Mouse (Mus musculus): ENCODE measurements around the gene Pld3. TPM values are rescaled to one million over a fixed set of nuclear protein-coding genes. Genes with fewer than 3 reads are reported as not detected.
A peak's percentile ranks its signal among the peaks of the same experiment; 100 is the strongest.
"Not testable (repeated sequence)": the region's sequence is repeated elsewhere in the genome, so short reads cannot be mapped to it uniquely, and the experiment has no call there.

The Pld3 gene
- polyA plus RNA-seq, 1 experiment from 2014 or later, result 77.5 TPM

DNA sequence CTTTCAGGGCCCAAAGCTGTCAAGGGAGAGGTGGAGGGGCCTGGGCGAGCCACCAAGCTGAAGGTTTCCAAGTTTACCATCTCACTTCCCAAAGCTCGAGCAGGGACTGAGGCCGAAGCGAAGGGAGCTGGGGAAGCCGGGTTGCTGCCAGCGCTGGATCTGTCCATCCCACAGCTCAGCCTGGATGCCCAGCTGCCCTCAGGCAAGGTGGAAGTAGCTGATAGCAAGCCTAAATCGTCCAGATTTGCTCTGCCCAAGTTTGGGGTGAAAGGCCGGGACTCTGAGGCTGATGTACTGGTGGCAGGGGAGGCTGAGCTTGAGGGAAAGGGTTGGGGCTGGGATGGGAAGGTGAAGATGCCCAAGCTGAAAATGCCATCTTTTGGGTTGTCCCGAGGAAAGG lies 34.7 kb downstream of the Pld3 start:
- no peak overlapping the region for H3K4me3 ChIP-seq (replicated peaks)
- H3K4me2 ChIP-seq, result no peak overlapping the region
- H3K27ac ChIP-seq, result no peak overlapping the region
- H3K9ac ChIP-seq, result no peak overlapping the region
- no peaks in the 10 kb centered on the region for H3K9me3 ChIP-seq
- H3K36me3 ChIP-seq, result no peaks in the 10 kb centered on the region
- no peak for ATAC-seq (ENCODE audit: insufficient read depth, low FRiP score, low read depth)
- no peaks in the 10 kb centered on the region for H3K27me3 ChIP-seq (replicated peaks)
- H3K4me1 ChIP-seq, result no peaks in the 10 kb centered on the region
- 84% methylated on average over 9 of the region's 9 CpGs for WGBS

DNA sequence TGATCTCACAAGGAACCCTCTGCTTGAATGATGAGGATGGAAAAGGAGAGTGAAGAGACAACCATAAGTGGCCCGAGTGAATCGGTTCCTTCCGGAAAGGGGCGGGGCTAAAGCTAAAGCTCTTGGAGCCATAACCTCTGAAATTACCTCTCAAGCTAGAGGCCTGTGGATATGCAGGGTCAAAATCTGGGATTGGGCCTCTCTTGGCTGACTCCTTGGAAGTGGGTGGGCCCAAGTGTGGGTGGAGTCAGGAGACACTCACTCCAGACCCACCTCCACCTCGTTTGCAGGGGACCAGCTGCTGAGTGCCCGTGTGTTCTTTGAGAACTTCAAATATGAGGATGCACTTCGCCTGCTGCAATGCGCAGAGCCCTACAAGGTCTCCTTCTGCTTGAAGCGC lies 38.1 kb downstream of the Pld3 start:
- H3K4me1 ChIP-seq, result no peaks in the 10 kb centered on the region
- no peaks in the 10 kb centered on the region for H3K9me3 ChIP-seq
- no peak overlapping the region for H3K9ac ChIP-seq
- H3K27ac ChIP-seq, result no peak overlapping the region
- no peak overlapping the region for H3K4me2 ChIP-seq
- 68% methylated on average over 9 of the region's 9 CpGs for WGBS
- no peaks in the 10 kb centered on the region for H3K36me3 ChIP-seq
- H3K4me3 ChIP-seq (replicated peaks), result no peak overlapping the region
- H3K27me3 ChIP-seq (replicated peaks), result no peaks in the 10 kb centered on the region
- ATAC-seq (ENCODE audit: insufficient read depth, low FRiP score, low read depth), result no peak

DNA sequence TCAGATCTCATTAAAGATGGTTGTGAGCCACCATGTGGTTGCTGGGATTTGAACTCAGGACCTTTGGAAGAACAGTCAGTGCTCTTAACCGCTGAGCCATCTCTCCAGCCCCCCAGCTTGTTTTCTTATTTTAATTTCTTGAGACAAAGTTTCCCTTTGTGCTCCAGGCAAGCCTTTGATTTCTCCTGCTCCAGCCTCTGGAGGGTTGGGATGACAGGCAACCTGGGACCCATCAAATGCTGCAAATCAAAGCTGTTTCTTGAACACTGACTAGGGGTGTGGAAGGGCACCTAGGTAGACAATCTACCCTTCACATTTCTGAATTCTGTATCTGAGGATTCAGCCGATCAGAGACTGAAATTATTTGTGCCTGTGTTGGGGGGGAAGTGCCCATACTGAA lies 42.2 kb downstream of the Pld3 start:
- H3K4me3 ChIP-seq (replicated peaks), result no peak overlapping the region
- H3K36me3 ChIP-seq, result no peaks in the 10 kb centered on the region
- H3K4me2 ChIP-seq, result no peak overlapping the region
- H3K4me1 ChIP-seq, result peaks cover 13% of the 10 kb centered on the region
- ATAC-seq (ENCODE audit: insufficient read depth, low FRiP score, low read depth), result no peak
- no peak overlapping the region for H3K27ac ChIP-seq
- no peak overlapping the region for H3K9ac ChIP-seq
- H3K9me3 ChIP-seq, result no peaks in the 10 kb centered on the region
- WGBS, result 89% methylated on average over 2 of the region's 2 CpGs
- no peaks in the 10 kb centered on the region for H3K27me3 ChIP-seq (replicated peaks)

DNA sequence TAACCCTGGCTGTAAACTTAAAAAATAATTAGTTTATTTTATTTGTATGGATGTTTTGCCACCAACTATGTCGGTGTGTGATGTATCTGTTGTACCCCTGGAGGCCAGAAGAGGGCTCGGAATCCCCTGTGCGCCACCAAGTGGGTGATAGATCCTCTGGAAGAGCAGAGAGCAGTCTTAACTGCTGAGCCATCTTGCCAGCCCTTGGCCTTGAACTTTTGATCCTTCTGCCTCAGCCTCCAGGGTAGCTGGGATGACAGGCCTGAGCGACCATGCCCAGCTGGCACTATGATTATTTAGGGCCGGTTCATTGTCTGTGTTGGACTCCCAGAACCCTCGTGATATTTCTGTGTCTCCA lies 44.4 kb downstream of the Pld3 start:
- H3K9ac ChIP-seq, result no peak overlapping the region
- H3K4me2 ChIP-seq, result peak overlapping the region; percentile 68
- WGBS, result 18% methylated on average over 6 of the region's 6 CpGs
- no peaks in the 10 kb centered on the region for H3K36me3 ChIP-seq
- peak; percentile 57 for ATAC-seq (ENCODE audit: insufficient read depth, low FRiP score, low read depth)
- H3K9me3 ChIP-seq, result no peaks in the 10 kb centered on the region
- no peaks in the 10 kb centered on the region for H3K27me3 ChIP-seq (replicated peaks)
- H3K4me1 ChIP-seq, result peaks cover 13% of the 10 kb centered on the region
- peak overlapping the region; percentile 100 for H3K27ac ChIP-seq
- peak overlapping the region; percentile 58 for H3K4me3 ChIP-seq (replicated peaks)

DNA sequence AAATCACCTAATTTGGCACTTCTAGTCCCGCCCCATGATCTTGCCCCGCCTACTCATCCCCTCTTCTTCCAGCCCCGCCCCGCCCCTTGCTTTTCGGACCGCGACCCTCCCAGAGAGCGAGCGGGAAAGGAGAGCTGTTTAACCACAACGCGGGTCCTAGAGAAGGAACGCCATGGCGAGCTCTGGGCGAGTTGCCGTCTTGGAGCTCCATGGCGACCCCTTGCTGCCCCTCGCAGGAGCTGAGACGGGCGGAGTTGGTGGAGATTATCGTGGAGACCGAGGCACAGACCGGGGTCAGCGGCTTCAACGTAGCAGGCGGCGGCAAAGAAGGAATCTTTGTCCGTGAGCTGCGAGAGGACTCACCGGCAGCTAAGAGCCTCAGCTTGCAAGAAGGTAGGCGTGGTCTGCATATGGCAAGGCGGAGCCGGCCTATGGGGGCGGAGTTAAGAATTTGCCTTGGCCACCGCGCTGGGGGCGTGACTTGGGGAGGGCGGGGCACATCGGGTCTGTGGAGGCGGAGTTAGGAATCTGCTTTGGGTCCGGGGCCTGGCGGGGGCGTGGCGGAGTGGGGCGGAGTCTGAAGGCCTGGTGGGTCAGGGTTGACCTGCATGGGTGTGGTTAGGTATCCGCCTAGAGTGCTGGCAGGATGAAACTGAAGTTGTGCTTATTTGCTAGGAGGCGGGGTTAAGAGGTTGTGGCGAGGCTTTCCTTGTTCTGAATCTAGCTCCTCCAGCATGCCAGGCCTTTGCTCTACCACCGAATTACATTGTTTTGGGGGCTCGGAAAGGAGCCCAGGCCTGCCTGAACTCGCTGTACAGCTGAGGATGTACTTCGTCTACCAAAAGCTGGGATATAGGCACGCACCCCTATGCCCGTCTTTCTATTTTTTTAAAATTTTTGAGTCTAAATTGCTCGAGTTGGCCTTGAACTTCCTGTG lies 45.0 kb downstream of the Pld3 start:
- H3K9me3 ChIP-seq, result no peaks in the 10 kb centered on the region
- H3K4me1 ChIP-seq, result peaks cover 13% of the 10 kb centered on the region
- H3K27me3 ChIP-seq (replicated peaks), result no peaks in the 10 kb centered on the region
- ATAC-seq (ENCODE audit: insufficient read depth, low FRiP score, low read depth), result peak; percentile 95
- peak overlapping the region; percentile 58 for H3K4me3 ChIP-seq (replicated peaks)
- peak overlapping the region; percentile 100 for H3K27ac ChIP-seq
- H3K9ac ChIP-seq, result peak overlapping the region; percentile 72
- H3K36me3 ChIP-seq, result no peaks in the 10 kb centered on the region
- under 1% methylated on average over 51 of the region's 54 CpGs for WGBS
- H3K4me2 ChIP-seq, result peak overlapping the region; percentile 68

DNA sequence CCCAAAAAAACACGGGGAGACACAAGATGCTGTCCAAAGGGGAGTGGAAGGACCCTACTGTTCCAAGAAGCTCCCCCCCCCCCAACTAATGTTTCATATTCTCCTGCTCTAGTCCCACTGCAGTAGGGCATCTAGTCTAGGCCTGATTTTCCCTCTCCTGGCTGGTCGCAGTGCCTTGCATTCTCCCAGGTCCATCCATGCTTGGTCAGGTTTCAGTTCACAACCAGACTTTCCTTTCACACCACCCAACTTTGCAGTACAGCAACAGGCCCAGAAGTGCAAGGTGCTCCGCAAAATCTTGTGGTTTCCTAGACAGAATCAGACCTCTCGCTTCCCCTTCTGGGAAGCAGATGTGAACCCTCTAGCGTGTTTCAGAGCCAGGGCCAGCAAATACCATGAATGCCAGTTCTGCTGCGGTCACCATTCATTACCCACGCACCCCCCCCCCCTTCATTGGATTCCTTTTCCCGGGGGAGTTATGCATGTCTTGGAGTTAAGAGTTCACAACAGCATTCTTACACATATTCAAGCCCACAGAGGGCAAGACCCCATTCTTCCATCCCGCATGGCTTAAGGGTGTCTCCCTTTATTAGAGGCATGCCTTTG lies 46.1 kb downstream of the Pld3 start:
- H3K9me3 ChIP-seq, result no peaks in the 10 kb centered on the region
- peak overlapping the region; percentile 58 for H3K4me3 ChIP-seq (replicated peaks)
- no peak overlapping the region for H3K9ac ChIP-seq
- no peaks in the 10 kb centered on the region for H3K27me3 ChIP-seq (replicated peaks)
- H3K4me2 ChIP-seq, result peak overlapping the region; percentile 68
- no peaks in the 10 kb centered on the region for H3K36me3 ChIP-seq
- WGBS, result 33% methylated on average over 9 of the region's 9 CpGs
- ATAC-seq (ENCODE audit: insufficient read depth, low FRiP score, low read depth), result no peak
- peak overlapping the region; percentile 100 for H3K27ac ChIP-seq
- H3K4me1 ChIP-seq, result peaks cover 13% of the 10 kb centered on the region

DNA sequence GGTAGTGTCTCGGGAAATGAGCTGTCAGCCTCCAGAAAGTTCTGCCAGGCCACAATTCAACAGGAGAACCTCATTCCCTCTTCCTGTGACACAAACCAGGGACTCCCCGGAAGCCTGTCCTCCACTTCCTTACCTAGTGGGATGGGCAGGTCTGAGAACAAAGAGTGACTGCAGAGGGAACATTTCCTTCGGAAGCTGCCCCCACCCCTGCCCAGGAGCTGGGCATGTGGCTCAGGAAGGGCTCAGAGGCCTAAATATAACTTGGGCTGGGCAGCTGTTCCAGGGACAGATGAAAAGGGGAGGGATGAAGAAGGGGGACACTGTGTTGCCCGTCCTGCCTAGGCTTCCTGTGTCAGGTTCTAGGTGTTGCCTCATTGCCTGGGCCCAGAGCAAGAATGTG lies 51.4 kb downstream of the Pld3 start:
- 57% methylated on average over 4 of the region's 4 CpGs for WGBS
- Histone ChIP-seq H3K4me2 (no peak overlapping the region), H3K27ac (peak overlapping the region; percentile 31; the same call in 1 of the 2 replicates), H3K27me3 (replicated peaks) (no peaks in the 10 kb centered on the region), H3K4me1 (peaks cover 5% of the 10 kb centered on the region), H3K9ac (no peak overlapping the region), H3K4me3 (replicated peaks) (no peak overlapping the region), H3K9me3 (no peaks in the 10 kb centered on the region), H3K36me3 (no peaks in the 10 kb centered on the region)
- ATAC-seq (ENCODE audit: insufficient read depth, low FRiP score, low read depth), result no peak

DNA sequence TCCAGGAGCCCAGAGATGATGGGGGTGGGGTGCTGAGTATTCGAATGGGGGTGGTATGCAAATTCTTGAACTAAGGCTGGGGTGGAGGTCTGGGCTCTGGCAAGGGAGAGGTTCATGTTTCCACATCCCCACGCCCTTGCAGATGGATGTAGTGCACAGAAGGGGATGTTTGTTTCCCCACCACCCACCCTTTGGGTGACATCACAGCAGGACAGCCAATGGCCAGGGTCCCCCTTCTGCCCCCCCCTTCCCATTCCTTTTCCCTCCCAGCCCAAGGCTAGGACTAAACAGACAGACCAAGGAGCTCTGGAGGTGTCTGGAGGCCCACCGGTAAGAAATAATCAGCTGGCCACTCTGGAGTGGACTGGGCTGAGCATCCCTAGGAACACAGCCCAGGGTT lies 54.0 kb downstream of the Pld3 start, which contains the start of gene Prx:
Gene Prx (plus strand): TSS at position 289 of the 400 bp plus-strand sequence.
- Histone ChIP-seq H3K36me3 (no peaks in the 10 kb centered on the region), H3K9me3 (no peaks in the 10 kb centered on the region), H3K4me2 (no peak within 1 kb of the TSS), H3K4me3 (replicated peaks) (no peak within 1 kb of the TSS), H3K9ac (no peak within 1 kb of the TSS), H3K27ac (no peak within 1 kb of the TSS), H3K27me3 (replicated peaks) (no peaks in the 10 kb centered on the region), H3K4me1 (no peaks in the 10 kb centered on the region)
- no peak for ATAC-seq (ENCODE audit: insufficient read depth, low FRiP score, low read depth)
- WGBS, result 26% methylated on average over 3 of the region's 3 CpGs

DNA sequence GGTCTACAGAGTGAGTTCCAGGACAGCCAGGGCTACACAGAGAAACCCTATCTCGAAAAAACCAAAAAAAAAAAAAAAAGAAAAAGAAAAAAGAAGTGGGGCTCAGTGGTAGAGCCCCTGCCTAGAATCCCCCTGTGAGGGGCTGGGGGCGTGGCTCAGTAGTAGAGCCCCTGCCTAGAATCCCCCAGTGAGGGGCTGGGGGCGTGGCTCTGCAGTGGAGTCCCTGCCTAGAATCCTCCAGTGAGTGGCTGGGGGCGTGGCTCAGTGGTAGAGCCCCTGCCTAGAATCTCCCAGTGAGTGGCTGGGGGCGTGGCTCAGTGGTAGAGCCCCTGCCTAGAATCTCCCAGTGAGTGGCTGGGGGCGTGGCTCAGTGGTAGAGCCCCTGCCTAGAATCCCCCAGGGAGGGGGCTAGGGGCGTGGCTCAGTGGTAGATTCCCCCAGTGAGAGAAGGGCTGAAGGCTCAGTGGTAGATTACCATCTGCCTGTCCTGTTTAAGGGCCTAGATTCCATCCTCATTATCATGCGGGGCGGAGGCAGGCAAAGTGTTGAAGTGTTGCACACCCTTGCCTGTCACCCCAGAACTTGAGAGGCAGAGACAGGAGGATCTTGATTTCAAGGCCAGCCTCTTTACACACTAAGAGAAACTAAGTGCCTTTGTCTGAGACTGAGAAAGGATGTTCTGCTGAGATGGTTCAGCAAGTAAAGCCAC lies 58.2 kb downstream of the Pld3 start:
- peaks cover 18% of the 10 kb centered on the region for H3K4me1 ChIP-seq
- 90% methylated on average over 9 of the region's 9 CpGs for WGBS
- not testable (repeated sequence) for H3K36me3 ChIP-seq; H3K27ac ChIP-seq; H3K4me2 ChIP-seq; H3K9me3 ChIP-seq; H3K9ac ChIP-seq; H3K27me3 ChIP-seq (replicated peaks); H3K4me3 ChIP-seq (replicated peaks); ATAC-seq (ENCODE audit: insufficient read depth, low FRiP score, low read depth)

DNA sequence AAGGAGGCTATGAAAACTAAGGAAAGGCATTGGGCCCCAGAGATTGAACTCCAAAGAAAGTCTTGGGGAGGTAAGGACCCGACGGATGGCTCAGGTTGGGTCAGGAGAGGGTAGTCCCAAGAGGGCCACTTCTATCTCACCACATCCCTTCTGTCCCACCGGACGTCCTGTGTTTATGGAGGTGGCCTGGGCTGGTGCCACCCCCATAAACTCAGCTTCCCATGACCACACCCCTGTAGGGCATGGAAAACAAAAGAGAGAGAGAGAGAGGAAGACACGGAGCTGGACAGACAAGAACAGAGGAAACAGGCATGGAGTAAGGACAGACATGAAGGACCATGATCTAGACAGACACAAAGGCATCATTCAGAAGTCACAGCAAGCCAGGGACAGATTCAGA lies 59.6 kb downstream of the Pld3 start:
- H3K4me3 ChIP-seq (replicated peaks), result no peak overlapping the region
- WGBS, result 84% methylated on average over 5 of the region's 5 CpGs
- peaks cover 29% of the 10 kb centered on the region for H3K4me1 ChIP-seq
- peaks cover 9% of the 10 kb centered on the region; the same call in 1 of the 2 replicates for H3K36me3 ChIP-seq
- no peak overlapping the region for H3K9ac ChIP-seq
- no peak overlapping the region for H3K4me2 ChIP-seq
- no peak for ATAC-seq (ENCODE audit: insufficient read depth, low FRiP score, low read depth)
- H3K9me3 ChIP-seq, result no peaks in the 10 kb centered on the region
- H3K27me3 ChIP-seq (replicated peaks), result no peaks in the 10 kb centered on the region
- H3K27ac ChIP-seq, result no peak overlapping the region

DNA sequence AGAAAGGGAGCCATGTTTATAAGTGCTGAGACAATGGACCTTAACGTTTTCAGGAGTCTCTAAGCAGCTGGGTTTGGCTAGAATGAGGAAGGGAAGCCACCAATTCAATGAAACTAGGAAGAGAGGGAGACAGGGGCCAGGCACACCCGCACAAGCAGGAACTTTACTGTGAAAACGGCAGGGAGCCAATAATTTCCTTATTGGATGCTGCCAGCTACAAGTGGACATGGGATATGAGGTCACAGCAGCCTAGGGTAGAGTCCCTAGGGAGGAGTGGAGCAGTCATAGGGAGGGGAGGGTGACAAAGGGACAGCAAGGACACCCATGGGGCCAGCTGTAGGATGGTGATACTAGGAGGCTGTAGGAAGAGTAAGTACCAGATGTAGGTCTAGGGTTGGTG lies 60.0 kb downstream of the Pld3 start:
- H3K9me3 ChIP-seq, result no peaks in the 10 kb centered on the region
- 52% methylated on average over 3 of the region's 3 CpGs for WGBS
- no peaks in the 10 kb centered on the region for H3K27me3 ChIP-seq (replicated peaks)
- no peak overlapping the region for H3K4me2 ChIP-seq
- no peak for ATAC-seq (ENCODE audit: insufficient read depth, low FRiP score, low read depth)
- H3K27ac ChIP-seq, result no peak overlapping the region
- no peak overlapping the region for H3K9ac ChIP-seq
- H3K4me1 ChIP-seq, result peaks cover 33% of the 10 kb centered on the region
- H3K4me3 ChIP-seq (replicated peaks), result no peak overlapping the region
- H3K36me3 ChIP-seq, result peaks cover 9% of the 10 kb centered on the region; the same call in 1 of the 2 replicates

DNA sequence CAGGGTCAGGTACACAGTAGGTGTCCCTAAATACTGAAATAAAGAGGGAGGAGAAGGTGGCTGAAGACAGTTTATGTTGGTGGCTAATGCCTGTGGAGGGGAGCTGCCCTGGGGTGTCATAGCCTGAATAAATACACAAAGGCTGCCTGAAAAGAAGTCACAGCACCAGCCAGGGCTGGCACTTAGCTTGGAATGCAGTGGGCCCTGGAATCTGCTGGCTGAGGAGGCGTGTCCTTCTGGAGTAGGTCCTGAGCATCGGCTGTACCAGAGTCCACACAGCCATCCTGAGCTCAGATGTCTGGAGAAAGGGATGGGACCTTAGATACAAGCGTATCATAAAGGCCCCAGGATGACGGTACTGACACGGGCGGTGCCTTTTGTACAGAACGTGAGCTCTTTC lies 61.2 kb downstream of the Pld3 start:
- no peak for ATAC-seq (ENCODE audit: insufficient read depth, low FRiP score, low read depth)
- Histone ChIP-seq H3K4me1 (peaks cover 33% of the 10 kb centered on the region), H3K27me3 (replicated peaks) (no peaks in the 10 kb centered on the region), H3K9me3 (no peaks in the 10 kb centered on the region), H3K4me2 (no peak overlapping the region), H3K27ac (peak overlapping the region; percentile 52; the same call in 1 of the 2 replicates), H3K4me3 (replicated peaks) (no peak overlapping the region), H3K9ac (no peak overlapping the region), H3K36me3 (peaks cover 9% of the 10 kb centered on the region; the same call in 1 of the 2 replicates)
- WGBS, result 71% methylated on average over 7 of the region's 7 CpGs

Data from stomach, embryonic 15.5 days (tissue).